Mouse (Mus musculus): ENCODE results near the gene Tmem104. TPM values are rescaled to one million over a fixed set of nuclear protein-coding genes. Genes with fewer than 3 reads are reported as not detected.

Tmem104 gene
- polyA plus RNA-seq, 1 experiment = 15.5 TPM

DNA sequence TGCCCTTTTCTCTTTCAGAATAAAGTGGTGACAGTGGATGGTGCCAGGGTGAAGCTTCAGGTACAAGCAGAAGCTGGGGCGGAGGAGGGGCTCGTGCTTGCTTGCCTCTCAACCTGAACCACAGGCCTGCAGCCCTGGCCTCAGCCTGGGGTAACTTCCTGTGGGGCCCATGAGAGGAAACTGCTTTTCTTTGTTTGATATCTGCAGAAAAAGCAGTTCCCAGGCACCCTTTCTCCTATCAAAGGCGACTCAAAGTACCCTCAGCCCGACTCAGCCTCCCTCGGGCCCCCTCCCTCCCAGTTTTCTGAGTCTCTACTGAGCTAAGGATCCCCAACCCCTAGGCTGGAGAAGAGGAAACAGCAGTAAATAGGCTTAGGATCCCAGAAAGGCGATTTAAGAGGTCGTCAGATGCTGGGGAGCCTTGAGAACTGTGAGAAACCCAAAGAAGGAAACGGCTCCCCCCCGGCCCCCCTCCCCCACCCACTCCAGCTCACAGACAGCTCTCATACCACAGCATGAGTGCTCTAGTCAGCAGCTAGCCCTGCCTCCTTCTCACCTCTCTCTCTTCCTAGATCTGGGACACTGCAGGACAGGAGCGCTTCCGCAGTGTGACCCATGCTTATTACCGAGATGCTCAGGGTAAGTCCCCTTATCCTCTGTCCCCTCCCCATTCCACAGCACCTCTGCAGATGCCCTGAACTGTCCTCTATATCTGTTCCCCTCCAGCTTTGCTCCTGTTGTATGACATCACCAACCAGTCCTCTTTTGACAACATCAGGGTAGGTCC lies 29.2 kb upstream of the Tmem104 start:
- H3K79me2 ChIP-seq (ENCODE audit: control insufficient read depth, insufficient read depth) = no peaks in the 10 kb centered on the region
- peaks cover 18% of the 10 kb centered on the region for H3K27me3 ChIP-seq (ENCODE audit: control insufficient read depth, insufficient read depth, insufficient read length)
- no peak overlapping the region for H3ac ChIP-seq (ENCODE audit: control insufficient read depth, insufficient read length)
- no peak overlapping the region for H3K4me3 ChIP-seq
- TF ChIP-seq E2F4 (IDR thresholded peaks at IDR 0.05; ENCODE audit: insufficient read depth) (no peak), POLR2AphosphoS2 (IDR thresholded peaks at IDR 0.05; ENCODE audit: insufficient read length, low read depth) (no peak), POLR2A (IDR thresholded peaks at IDR 0.05; ENCODE audit: insufficient read length, low read depth) (no peak), TCF3 (IDR thresholded peaks at IDR 0.05; ENCODE audit: insufficient read length, low read depth) (no peak), MAX (IDR thresholded peaks at IDR 0.05; ENCODE audit: low read depth) (no peak)
- no peaks in the 10 kb centered on the region for H3K36me3 ChIP-seq (ENCODE audit: control insufficient read depth, insufficient read depth)
- H3K4me2 ChIP-seq (ENCODE audit: low read depth) = no peak overlapping the region

GRCm38 (mm10) chr11:115160016-115160797 lies 27.1 kb upstream of the Tmem104 start:
- Histone ChIP-seq H3K4me2 (ENCODE audit: low read depth) (no peak overlapping the region), H3K27me3 (ENCODE audit: control insufficient read depth, insufficient read depth, insufficient read length) (peaks cover 8% of the 10 kb centered on the region), H3K4me3 (no peak overlapping the region), H3ac (ENCODE audit: control insufficient read depth, insufficient read length) (no peak overlapping the region), H3K79me2 (ENCODE audit: control insufficient read depth, insufficient read depth) (no peaks in the 10 kb centered on the region), H3K36me3 (ENCODE audit: control insufficient read depth, insufficient read depth) (no peaks in the 10 kb centered on the region)
- TF ChIP-seq MYOG (IDR thresholded peaks at IDR 0.05; ENCODE audit: control insufficient read depth in 1 of 3, insufficient read depth in 1 of 3, insufficient read length in 2 of 3, low read depth in 2 of 3) (no peak), TCF12 (IDR thresholded peaks at IDR 0.05; ENCODE audit: insufficient read depth, poor library complexity, severe bottlenecking) (no peak), CEBPB (IDR thresholded peaks at IDR 0.05; ENCODE audit: insufficient read depth, poor library complexity, severe bottlenecking) (no peak), USF1 (IDR thresholded peaks at IDR 0.05; ENCODE audit: low read depth) (no peak), MAX (IDR thresholded peaks at IDR 0.05; ENCODE audit: low read depth) (no peak), POLR2A (IDR thresholded peaks at IDR 0.05; ENCODE audit: insufficient read length, low read depth) (no peak), E2F4 (IDR thresholded peaks at IDR 0.05; ENCODE audit: insufficient read depth) (no peak), POLR2AphosphoS2 (IDR thresholded peaks at IDR 0.05; ENCODE audit: insufficient read length, low read depth) (no peak), SRF (IDR thresholded peaks at IDR 0.05; ENCODE audit: control insufficient read depth, insufficient read length, low read depth) (no peak), TCF3 (IDR thresholded peaks at IDR 0.05; ENCODE audit: insufficient read length, low read depth) (no peak), MYOD1 (IDR thresholded peaks at IDR 0.05; ENCODE audit: control insufficient read depth in 1 of 3, insufficient read length in 2 of 3, low read depth in 2 of 3) (no peak)

GRCm38 (mm10) chr11:115160883-115161577 lies 26.3 kb upstream of the Tmem104 start:
- peaks cover 5% of the 10 kb centered on the region for H3K27me3 ChIP-seq (ENCODE audit: control insufficient read depth, insufficient read depth, insufficient read length)

DNA sequence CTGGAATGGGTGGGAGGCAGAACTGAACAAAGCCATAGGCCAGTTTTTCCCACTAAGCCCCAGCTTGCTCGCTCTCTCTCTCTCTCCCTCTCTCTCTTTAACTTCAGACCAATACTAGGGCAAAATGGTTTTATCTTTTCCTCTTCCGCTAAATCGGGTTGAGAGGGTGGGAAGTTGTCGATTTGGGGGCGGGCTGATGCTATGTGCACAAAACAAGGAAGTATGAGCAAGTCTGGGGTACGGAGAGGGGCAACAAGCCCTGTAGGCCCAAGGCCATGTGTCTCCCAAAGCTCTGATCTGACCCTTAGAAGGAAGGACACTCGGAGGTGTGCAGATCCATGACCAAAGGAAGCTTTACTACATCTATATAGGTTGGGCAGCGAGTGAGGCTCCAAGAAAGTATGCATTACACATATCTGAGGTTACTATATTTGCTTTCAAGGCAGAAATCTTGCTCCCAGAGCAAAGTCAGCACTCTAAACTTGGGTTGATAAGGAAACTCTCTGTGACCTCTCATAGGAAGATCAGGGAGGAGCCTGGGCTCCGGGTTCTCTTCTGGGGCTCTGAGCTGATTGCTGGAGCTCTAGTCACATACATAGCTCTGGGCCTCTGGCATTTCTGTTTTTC lies 25.6 kb upstream of the Tmem104 start:
- H3K36me3 ChIP-seq (ENCODE audit: control insufficient read depth, insufficient read depth) = no peaks in the 10 kb centered on the region
- H3K27me3 ChIP-seq (ENCODE audit: control insufficient read depth, insufficient read depth, insufficient read length) = peaks cover 2% of the 10 kb centered on the region
- no peak overlapping the region for H3K4me3 ChIP-seq
- H3K79me2 ChIP-seq (ENCODE audit: control insufficient read depth, insufficient read depth) = peaks cover 8% of the 10 kb centered on the region
- no peak for TF ChIP-seq MYOG (IDR thresholded peaks at IDR 0.05; ENCODE audit: control insufficient read depth in 1 of 3, insufficient read depth in 1 of 3, insufficient read length in 2 of 3, low read depth in 2 of 3)
- TF ChIP-seq REST (IDR thresholded peaks at IDR 0.05; ENCODE audit: insufficient read depth, insufficient read length) = no peak
- TF ChIP-seq TCF12 (IDR thresholded peaks at IDR 0.05; ENCODE audit: insufficient read depth, poor library complexity, severe bottlenecking) = no peak
- no peak for TF ChIP-seq CEBPB (IDR thresholded peaks at IDR 0.05; ENCODE audit: insufficient read depth, poor library complexity, severe bottlenecking)
- H3K4me2 ChIP-seq (ENCODE audit: low read depth) = no peak overlapping the region
- no peak overlapping the region for H3ac ChIP-seq (ENCODE audit: control insufficient read depth, insufficient read length)

More at GRCm38 (mm10) chr11:115160883-115161577, 26.3 kb upstream of the Tmem104 start:
- no peaks in the 10 kb centered on the region for H3K36me3 ChIP-seq (ENCODE audit: control insufficient read depth, insufficient read depth)
- no peak for TF ChIP-seq TCF12 (IDR thresholded peaks at IDR 0.05; ENCODE audit: insufficient read depth, poor library complexity, severe bottlenecking)
- TF ChIP-seq POLR2A (IDR thresholded peaks at IDR 0.05; ENCODE audit: insufficient read length, low read depth) = no peak
- no peak for TF ChIP-seq MYOD1 (IDR thresholded peaks at IDR 0.05; ENCODE audit: control insufficient read depth in 1 of 3, insufficient read length in 2 of 3, low read depth in 2 of 3)
- TF ChIP-seq E2F4 (IDR thresholded peaks at IDR 0.05; ENCODE audit: insufficient read depth) = no peak
- no peak for TF ChIP-seq CEBPB (IDR thresholded peaks at IDR 0.05; ENCODE audit: insufficient read depth, poor library complexity, severe bottlenecking)
- TF ChIP-seq SRF (IDR thresholded peaks at IDR 0.05; ENCODE audit: control insufficient read depth, insufficient read length, low read depth) = no peak
- peaks cover 8% of the 10 kb centered on the region for H3K79me2 ChIP-seq (ENCODE audit: control insufficient read depth, insufficient read depth)
- H3ac ChIP-seq (ENCODE audit: control insufficient read depth, insufficient read length) = no peak overlapping the region
- no peak overlapping the region for H3K4me3 ChIP-seq
- H3K4me2 ChIP-seq (ENCODE audit: low read depth) = no peak overlapping the region

Measured in myocyte (in vitro differentiated cells).